Mouse (Mus musculus) ES-E14 (cell line): ENCODE data around the gene Polq. TPM values are rescaled to one million over a fixed set of nuclear protein-coding genes. Genes with fewer than 3 reads are reported as not detected.

ENCODE experiments used
- DNase-seq: peaks from one replicate; pipeline ENCODE4 v3.0.0-alpha.2; 2013; ENCODE audit warnings: low read depth, low spot score
- H3K27ac ChIP-seq: 2 replicates; pipeline ENCODE4 v1.5.1; 2012; ENCODE audit warnings: low read depth, mild to moderate bottlenecking, low read length, moderate library complexity, mixed read lengths; ENCODE audit not compliant: poor library complexity, insufficient read depth, severe bottlenecking
- H3K36me3 ChIP-seq: 2 replicates; pipeline ENCODE4 v1.6.1; 2012; ENCODE audit warnings: mild to moderate bottlenecking, low read length, moderate library complexity, mixed read lengths; ENCODE audit not compliant: control insufficient read depth, poor library complexity, insufficient read depth, severe bottlenecking
- H3K4me1 ChIP-seq, 2 experiments: fragments of 150-350 bp in 1 of 2; sonication (generic) in 1 of 2; 2 replicates each; pipeline ENCODE4 v1.6.1; 2012; ENCODE audit warnings: low read length in 2 of 2, mild to moderate bottlenecking in 1 of 2, mixed read lengths in 1 of 2; ENCODE audit not compliant: control insufficient read depth in 2 of 2, insufficient read depth in 2 of 2, poor library complexity in 1 of 2
- H3K4me3 ChIP-seq, 2 experiments: fragments of 150-350 bp in 1 of 2; sonication (generic) in 1 of 2; 2 replicates each; pipeline ENCODE4 v1.5.1; 2012; ENCODE audit warnings: low read length in 2 of 2, low read depth in 1 of 2, mild to moderate bottlenecking in 1 of 2, mixed read lengths in 1 of 2; ENCODE audit not compliant: insufficient read depth in 1 of 2, poor library complexity in 1 of 2, severe bottlenecking in 1 of 2
- H3K9ac ChIP-seq: 2 replicates; pipeline ENCODE4 v1.6.1; 2012; ENCODE audit warnings: low read depth, mild to moderate bottlenecking, low read length, mixed read lengths; ENCODE audit not compliant: poor library complexity, insufficient read depth, severe bottlenecking
- H3K9me3 ChIP-seq: fragments of 150-350 bp; sonication (generic); 2 replicates; pipeline ENCODE4 v1.6.1; 2012; ENCODE audit warnings: low read depth, mild to moderate bottlenecking, low read length; ENCODE audit not compliant: control insufficient read depth, insufficient read depth
- CHD2 ChIP-seq: IDR thresholded peaks from 2 replicates; pipeline ENCODE4 v1.6.1; 2014; ENCODE audit warnings: mild to moderate bottlenecking, low read depth, low read length, inconsistent platforms
- HCFC1 ChIP-seq: IDR thresholded peaks from 2 replicates; pipeline ENCODE4 v1.6.1; 2012; ENCODE audit warnings: low read length, inconsistent platforms, borderline replicate concordance; ENCODE audit not compliant: insufficient read depth
- MAFK ChIP-seq: IDR thresholded peaks from 2 replicates; pipeline ENCODE4 v1.6.1; 2014; ENCODE audit warnings: mild to moderate bottlenecking, low read depth, low read length, inconsistent platforms; ENCODE audit not compliant: insufficient read depth
- ZC3H11A ChIP-seq: IDR thresholded peaks from 2 replicates; pipeline ENCODE4 v1.6.1; 2012; ENCODE audit warnings: low read depth, mild to moderate bottlenecking, inconsistent platforms, low read length, borderline replicate concordance
- ZNF384 ChIP-seq: IDR thresholded peaks from 2 replicates; pipeline ENCODE4 v1.6.1; 2012; ENCODE audit warnings: low read depth, low read length, inconsistent platforms
- in situ Hi-C, 2 experiments: fragments of 600-800 bp; cut with MboI; formaldehyde crosslinking; loops; one replicate each; pipeline ENCODE4 v1.15.1; 2025; ENCODE audit warnings: low sequenced_read_pairs in 2 of 2, inconsistent platforms in 1 of 2; ENCODE audit not compliant: unreplicated experiment in 2 of 2
- total RNA-seq: library from RNA; depleted of rRNA; stranded (reverse); fragments of 300-350 nt; gene quantifications from 2 replicates; pipeline ENCODE4 v1.2.3, GENCODE M21; 2012

Polq gene
- total RNA-seq, 1 experiment = 10.7 TPM

- DNase-seq = no peak
- Histone ChIP-seq H3K4me3 (no peak overlapping the region), H3K4me1 (no peaks in the 10 kb centered on the region), H3K9ac (no peak overlapping the region), H3K27ac (no peak overlapping the region), H3K36me3 (0 out of 2 replicates have a peak, but pooled peaks cover 2% of the 10 kb centered on the region), H3K9me3 (no peaks in the 10 kb centered on the region)
- TF ChIP-seq CHD2 (no peak), ZC3H11A (no peak), MAFK (no peak), HCFC1 (no peak), ZNF384 (no peak)
- in situ Hi-C loops = no loop called here
Observed at GRCm38 (mm10) chr16:37034751-37035150, 23.2 kb downstream of the Polq start.

- DNase-seq = no peak
- Histone ChIP-seq H3K4me1 (no peaks in the 10 kb centered on the region), H3K4me3 (no peak overlapping the region), H3K9me3 (no peaks in the 10 kb centered on the region), H3K27ac (no peak overlapping the region), H3K9ac (no peak overlapping the region), H3K36me3 (peaks cover 7% of the 10 kb centered on the region)
- TF ChIP-seq ZNF384 (no peak), ZC3H11A (no peak), CHD2 (no peak), MAFK (no peak), HCFC1 (no peak)
- in situ Hi-C loops = no loop called here
Observed at GRCm38 (mm10) chr16:37059631-37060030, 48.0 kb downstream of the Polq start.

- DNase-seq = no peak
- Histone ChIP-seq H3K36me3 (peaks cover 7% of the 10 kb centered on the region), H3K9ac (no peak overlapping the region), H3K4me1 (no peaks in the 10 kb centered on the region), H3K27ac (no peak overlapping the region), H3K4me3 (no peak overlapping the region), H3K9me3 (no peaks in the 10 kb centered on the region)
- in situ Hi-C loops = no loop called here
- TF ChIP-seq ZC3H11A = no peak
- TF ChIP-seq MAFK = no peak
- no peak for TF ChIP-seq ZNF384
- no peak for TF ChIP-seq HCFC1
- TF ChIP-seq CHD2 = no peak
Observed at GRCm38 (mm10) chr16:37061261-37061660, 49.7 kb downstream of the Polq start.

GRCm38 (mm10) chr16:37072354-37072753 lies 60.8 kb downstream of the Polq start:
- H3K36me3 ChIP-seq = peaks cover 4% of the 10 kb centered on the region; the same call in 1 of the 2 replicates
- in situ Hi-C loops = no loop called here
- no peak overlapping the region for H3K4me3 ChIP-seq
- TF ChIP-seq HCFC1 = no peak
- no peaks in the 10 kb centered on the region for H3K4me1 ChIP-seq
- no peak overlapping the region for H3K9ac ChIP-seq
- DNase-seq = no peak
- H3K27ac ChIP-seq = no peak overlapping the region
- H3K9me3 ChIP-seq = no peaks in the 10 kb centered on the region

DNA sequence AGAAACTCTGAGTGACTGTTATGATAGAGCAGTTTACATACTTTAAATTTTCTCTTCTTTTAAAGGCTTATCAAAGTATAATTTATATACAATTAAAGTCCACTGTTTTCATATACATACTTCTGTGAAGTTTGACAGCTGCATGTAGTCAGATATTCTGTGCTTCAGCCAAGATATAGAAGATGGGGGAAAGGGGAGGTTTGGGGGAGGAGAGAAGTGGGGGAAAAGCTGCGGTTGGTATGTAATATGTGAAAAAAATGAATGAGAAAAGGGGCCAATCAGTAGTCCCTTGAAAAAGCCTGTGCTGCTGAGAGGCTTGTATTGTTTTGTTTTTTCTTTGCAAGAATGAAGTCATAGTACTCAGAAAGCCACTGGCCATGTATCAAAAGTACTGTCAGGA lies 78.1 kb downstream of the Polq start:
- in situ Hi-C loops = no loop called here
- H3K27ac ChIP-seq = no peak overlapping the region
- no peaks in the 10 kb centered on the region for H3K4me1 ChIP-seq
- H3K36me3 ChIP-seq = peaks cover 2% of the 10 kb centered on the region; the same call in 1 of the 2 replicates
- TF ChIP-seq HCFC1 = no peak
- TF ChIP-seq MAFK = no peak
- no peak for TF ChIP-seq ZC3H11A
- TF ChIP-seq ZNF384 = no peak
- no peak for TF ChIP-seq CHD2
- H3K9ac ChIP-seq = no peak overlapping the region
- H3K9me3 ChIP-seq = no peaks in the 10 kb centered on the region
- no peak overlapping the region for H3K4me3 ChIP-seq
- DNase-seq = no peak
